Mouse (Mus musculus) layer of hippocampus, adult 8-10 months (tissue): ENCODE measurements around the gene Wdr82. TPM values are rescaled to one million over a fixed set of nuclear protein-coding genes. Genes with fewer than 3 reads are reported as not detected.
"Not testable (repeated sequence)": the region's sequence is repeated elsewhere in the genome, so short reads cannot be mapped to it uniquely, and the experiment has no call there.

ENCODE experiments used
- DNase-seq, 2 experiments: peaks; one replicate each; pipeline ENCODE4 v3.0.0; 2022; ENCODE audit warnings: low spot score in 2 of 2
- total RNA-seq, 4 experiments: library from RNA; stranded (reverse); gene quantifications; 2 replicates each; pipeline ENCODE4 v1.2.4; 2022

The Wdr82 gene
- total RNA-seq, 4 experiments from 2014 or later = 109 to 145 (median 125) TPM

GRCm38 (mm10) chr9:106160426-106160825 is 10.3 kb upstream of the Wdr82 start:
- DNase-seq = no peak

GRCm38 (mm10) chr9:106166709-106167108 is 4.0 kb upstream of the Wdr82 start:
- DNase-seq = no peak

GRCm38 (mm10) chr9:106167241-106167640 is 3.5 kb upstream of the Wdr82 start:
- no peak for DNase-seq

- no peak for DNase-seq
Measured at GRCm38 (mm10) chr9:106167703-106168102, 3.0 kb upstream of the Wdr82 start.

GRCm38 (mm10) chr9:106169006-106169405 is 1.7 kb upstream of the Wdr82 start:
- not testable (repeated sequence) for DNase-seq

- no peak for DNase-seq
Measured at GRCm38 (mm10) chr9:106169917-106170316, 811 bp upstream of the Wdr82 start.

GRCm38 (mm10) chr9:106171346-106172158 is 824 bp downstream of the Wdr82 start:
- peak in 1 of 2 experiments; percentile 57 for DNase-seq

- no peak for DNase-seq
Measured at GRCm38 (mm10) chr9:106172527-106172926, 1.8 kb downstream of the Wdr82 start.

GRCm38 (mm10) chr9:106173363-106173762 is 2.6 kb downstream of the Wdr82 start:
- DNase-seq = no peak

GRCm38 (mm10) chr9:106175552-106176200 is 4.9 kb downstream of the Wdr82 start:
- no peak for DNase-seq

- DNase-seq = no peak
Measured at GRCm38 (mm10) chr9:106176769-106177168, 6.0 kb downstream of the Wdr82 start.

GRCm38 (mm10) chr9:106177799-106178198 is 7.1 kb downstream of the Wdr82 start:
- no peak for DNase-seq

- DNase-seq = no peak
Measured at GRCm38 (mm10) chr9:106179454-106179853, 8.7 kb downstream of the Wdr82 start.

- DNase-seq = no peak
Measured at GRCm38 (mm10) chr9:106179964-106180363, 9.2 kb downstream of the Wdr82 start.

- no peak for DNase-seq
Measured at GRCm38 (mm10) chr9:106182146-106182545, 11.4 kb downstream of the Wdr82 start.

- DNase-seq = no peak
Measured at GRCm38 (mm10) chr9:106183996-106184395, 13.3 kb downstream of the Wdr82 start.

GRCm38 (mm10) chr9:106191355-106191754 is 20.6 kb downstream of the Wdr82 start:
- no peak for DNase-seq

GRCm38 (mm10) chr9:106192024-106192423 is 21.3 kb downstream of the Wdr82 start:
- no peak for DNase-seq

- DNase-seq = no peak
Measured at GRCm38 (mm10) chr9:106192998-106193397, 22.3 kb downstream of the Wdr82 start.

GRCm38 (mm10) chr9:106193930-106194807 is 23.4 kb downstream of the Wdr82 start:
- no peak for DNase-seq

GRCm38 (mm10) chr9:106195693-106196092 is 25.0 kb downstream of the Wdr82 start:
- no peak for DNase-seq
